ENCODE assay signal across 25 mouse cellular contexts in the genomic region with DNA sequence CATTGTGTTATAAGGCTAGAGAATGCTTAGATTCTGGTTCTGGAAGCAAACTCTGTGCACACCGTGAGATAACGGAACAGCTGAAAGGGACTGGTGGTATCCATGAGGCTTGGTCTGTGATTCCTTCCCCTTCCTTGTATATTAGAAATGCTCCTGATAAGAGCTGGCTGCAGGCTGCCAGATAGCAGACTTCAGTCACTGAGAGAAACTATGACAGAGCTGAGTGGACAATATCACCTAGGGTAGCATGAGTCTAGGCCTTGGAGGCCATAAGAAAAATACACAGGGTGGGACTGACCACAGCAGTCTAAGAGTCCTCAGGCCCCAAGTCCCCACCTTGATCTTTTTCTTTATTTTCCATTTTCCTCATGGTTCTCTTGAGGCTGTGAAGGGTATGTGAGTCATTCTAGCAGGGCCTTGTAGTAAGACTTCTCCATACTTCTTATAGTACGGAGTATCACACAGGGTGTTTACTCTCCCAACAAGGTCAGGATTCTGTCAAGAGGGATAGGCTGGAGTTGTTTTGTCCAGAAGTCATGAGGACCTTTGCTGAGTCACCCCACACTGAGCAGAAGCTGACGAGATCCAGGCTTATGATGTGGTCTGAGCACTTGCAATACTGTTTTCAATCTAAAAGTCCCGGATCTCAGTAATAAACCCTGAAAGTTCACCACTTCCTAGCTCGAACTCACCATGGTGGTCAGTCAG. TPM values are rescaled to one million over a fixed set of nuclear protein-coding genes. Genes with fewer than 3 reads are reported as not detected.
DNase-seq lines count a peak whose midpoint lies in the region; ATAC-seq and TF ChIP-seq lines count a peak whose summit lies in the region.
"Had no signal": no experiment of that assay in that cellular context is flagged by ENCODE, and none has a peak within 500 bp of the region (broad histone marks: within the 10 kb centered on the region; RNA-seq: fewer than 3 reads in every experiment).

No protein-coding gene starts in this region.

- peaks cover 18% of the 10 kb centered on the region for H3K4me1 ChIP-seq in heart, embryonic 10.5 days
- peaks cover 13% of the 10 kb centered on the region for H3K4me1 ChIP-seq in liver, embryonic 12.5 days
- peaks cover 8% of the 10 kb centered on the region; the same call in 1 of the 2 replicates for H3K4me1 ChIP-seq in liver, postnatal 0 days (ENCODE audit: insufficient read depth)
- no peaks in the 10 kb centered on the region for H3K4me1 ChIP-seq in forebrain, embryonic 15.5 days
- H3K4me1 ChIP-seq: embryonic facial prominence, embryonic 12.5 days; forebrain, embryonic 10.5 days; limb, embryonic 10.5 days; midbrain, embryonic 13.5 days had no signal

- TF ChIP-seq CTCF in liver, postnatal 0 days (IDR thresholded peaks at IDR 0.05; ENCODE audit: low read depth), result no peak

- H3K36me3 ChIP-seq in heart, embryonic 10.5 days, result no peaks in the 10 kb centered on the region
- no peaks in the 10 kb centered on the region for H3K36me3 ChIP-seq in liver, embryonic 12.5 days
- no peaks in the 10 kb centered on the region for H3K36me3 ChIP-seq in liver, postnatal 0 days (replicated peaks; ENCODE audit: insufficient read depth, low read length)
- no peaks in the 10 kb centered on the region for H3K36me3 ChIP-seq in myocyte (ENCODE audit: control insufficient read depth, insufficient read depth)
- H3K36me3 ChIP-seq in forebrain, embryonic 15.5 days, result no peaks in the 10 kb centered on the region
- H3K36me3 ChIP-seq: embryonic facial prominence, embryonic 12.5 days; forebrain, embryonic 10.5 days; heart, embryonic 15.5 days; intestine, embryonic 15.5 days; limb, embryonic 10.5 days; limb, embryonic 15.5 days; midbrain, embryonic 13.5 days had no signal

- no peak for TF ChIP-seq POLR2A in myocyte (IDR thresholded peaks at IDR 0.05; ENCODE audit: insufficient read length, low read depth)

- no peak for TF ChIP-seq EP300 in liver, postnatal 0 days (IDR thresholded peaks at IDR 0.05; ENCODE audit: low read depth)

- no peaks in the 10 kb centered on the region for H3K79me2 ChIP-seq in myocyte (ENCODE audit: control insufficient read depth, insufficient read depth)

- H3K4me3 ChIP-seq in heart, embryonic 10.5 days, result no peak overlapping the region
- H3K4me3 ChIP-seq in liver, embryonic 12.5 days, result no peak overlapping the region
- no peak overlapping the region for H3K4me3 ChIP-seq in liver, postnatal 0 days (ENCODE audit: low read depth, low read length)
- H3K4me3 ChIP-seq in myocyte, result no peak overlapping the region
- no peak overlapping the region for H3K4me3 ChIP-seq in forebrain, embryonic 15.5 days
- H3K4me3 ChIP-seq: embryonic facial prominence, embryonic 12.5 days; forebrain, embryonic 10.5 days; heart, embryonic 15.5 days; intestine, embryonic 15.5 days; limb, embryonic 10.5 days; limb, embryonic 15.5 days; megakaryocyte, embryonic 14.5 days; midbrain, embryonic 13.5 days had no signal

- no peak overlapping the region for H3ac ChIP-seq in myocyte (ENCODE audit: control insufficient read depth, insufficient read length)

- DNase-seq in heart, embryonic 10.5 days (ENCODE audit: low spot score), result no peak
- DNase-seq in heart, adult 8-10 months (ENCODE audit: low spot score), result no peak
- DNase-seq in liver, postnatal 0 days, result no peak
- DNase-seq in fibroblast of lung, adult 2 months (ENCODE audit: low read depth), result peak; percentile 51
- no peak for DNase-seq in lung, postnatal 4 days
- DNase-seq: adrenal gland, postnatal 25 days; cerebellum, adult 8-10 months; cerebellum, postnatal 36 days; embryo, embryonic 11 days; kidney, adult 2 months; layer of hippocampus, postnatal 36 days; lung, embryonic 14.5 days had no signal

- WGBS in heart, embryonic 10.5 days, result 67% methylated on average over 6 of the region's 6 CpGs
- 46% methylated on average over 6 of the region's 6 CpGs for WGBS in liver, embryonic 12.5 days (ENCODE audit: insufficient replicate concordance)
- WGBS in liver, postnatal 0 days (ENCODE audit: insufficient replicate concordance), result 64% methylated on average over 6 of the region's 6 CpGs
- WGBS in forebrain, embryonic 15.5 days, result 91% methylated on average over 6 of the region's 6 CpGs

- H3K9me3 ChIP-seq in heart, embryonic 10.5 days, result no peaks in the 10 kb centered on the region
- no peaks in the 10 kb centered on the region for H3K9me3 ChIP-seq in liver, embryonic 12.5 days (replicated peaks)
- 0 out of 2 replicates have a peak, but pooled peaks cover 4% of the 10 kb centered on the region for H3K9me3 ChIP-seq in liver, postnatal 0 days (ENCODE audit: low read length)
- peaks cover 8% of the 10 kb centered on the region; the same call in 1 of the 2 replicates for H3K9me3 ChIP-seq in forebrain, embryonic 15.5 days
- H3K9me3 ChIP-seq: embryonic facial prominence, embryonic 12.5 days; heart, embryonic 15.5 days; intestine, embryonic 15.5 days; limb, embryonic 10.5 days; limb, embryonic 15.5 days; megakaryocyte, embryonic 14.5 days had no signal

- H3K9ac ChIP-seq in liver, embryonic 12.5 days, result no peak overlapping the region
- H3K9ac ChIP-seq in liver, postnatal 0 days (replicated peaks), result no peak overlapping the region
- no peak overlapping the region for H3K9ac ChIP-seq in forebrain, embryonic 15.5 days (replicated peaks)
- H3K9ac ChIP-seq: embryonic facial prominence, embryonic 12.5 days; heart, embryonic 15.5 days; intestine, embryonic 15.5 days; limb, embryonic 15.5 days; lung, embryonic 14.5 days; midbrain, embryonic 13.5 days had no signal

- peak overlapping the region; percentile 22; the same call in 1 of the 2 replicates for H3K27ac ChIP-seq in heart, embryonic 10.5 days
- 0 out of 2 replicates have a peak overlapping the region, but pooled peaks have one; percentile 4 for H3K27ac ChIP-seq in liver, embryonic 12.5 days
- no peak overlapping the region for H3K27ac ChIP-seq in liver, postnatal 0 days (ENCODE audit: low read depth)
- H3K27ac ChIP-seq in forebrain, embryonic 15.5 days (replicated peaks), result no peak overlapping the region
- H3K27ac ChIP-seq: embryonic facial prominence, embryonic 12.5 days; forebrain, embryonic 10.5 days; heart, embryonic 15.5 days; hindbrain, postnatal 0 days; intestine, embryonic 15.5 days; limb, embryonic 10.5 days; limb, embryonic 15.5 days; midbrain, embryonic 13.5 days had no signal

- no peaks in the 10 kb centered on the region for H3K27me3 ChIP-seq in heart, embryonic 10.5 days (ENCODE audit: insufficient read depth, poor library complexity, severe bottlenecking)
- H3K27me3 ChIP-seq in liver, embryonic 12.5 days (replicated peaks), result 0 out of 2 replicates have a peak, but pooled peaks cover 3% of the 10 kb centered on the region
- H3K27me3 ChIP-seq in liver, postnatal 0 days (ENCODE audit: insufficient read depth, low read length), result no peaks in the 10 kb centered on the region
- no peaks in the 10 kb centered on the region for H3K27me3 ChIP-seq in myocyte (ENCODE audit: control insufficient read depth, insufficient read depth, insufficient read length)
- H3K27me3 ChIP-seq in forebrain, embryonic 15.5 days, result no peaks in the 10 kb centered on the region
- H3K27me3 ChIP-seq: embryonic facial prominence, embryonic 12.5 days; heart, embryonic 15.5 days; intestine, embryonic 15.5 days; limb, embryonic 15.5 days had no signal

- peak; percentile 55 for ATAC-seq in liver, embryonic 12.5 days
- ATAC-seq in liver, postnatal 0 days, result no peak
- ATAC-seq in forebrain, embryonic 15.5 days (replicated peaks), result no peak
- ATAC-seq: forebrain, embryonic 16.5 days; hindbrain, postnatal 0 days; intestine, embryonic 15.5 days; midbrain, embryonic 13.5 days had no signal

- H3K4me2 ChIP-seq in liver, embryonic 12.5 days, result no peak overlapping the region
- no peak overlapping the region for H3K4me2 ChIP-seq in liver, postnatal 0 days (ENCODE audit: low read depth, low read length)
- H3K4me2 ChIP-seq in myocyte (ENCODE audit: low read depth), result no peak overlapping the region
- H3K4me2 ChIP-seq in forebrain, embryonic 15.5 days (replicated peaks), result no peak overlapping the region
- H3K4me2 ChIP-seq: embryonic facial prominence, embryonic 12.5 days; heart, embryonic 15.5 days; intestine, embryonic 15.5 days; limb, embryonic 15.5 days; lung, embryonic 14.5 days; midbrain, embryonic 13.5 days had no signal

TF ChIP-seq in myocyte, 11 proteins besides CTCF, POLR2A, EP300 and RAD21:
- TF ChIP-seq SRF (IDR thresholded peaks at IDR 0.05; ENCODE audit: control insufficient read depth, insufficient read length, low read depth) (no peak), TCF3 (IDR thresholded peaks at IDR 0.05; ENCODE audit: insufficient read length, low read depth) (no peak), CEBPB (IDR thresholded peaks at IDR 0.05; ENCODE audit: insufficient read depth, poor library complexity, severe bottlenecking) (0 out of 2 replicates have a peak, but pooled peaks have one; percentile 9)

RNA-seq across cellular contexts. Expression of a gene that starts 45.5 kb away (rescaled TPM):
- 53.3 and 61.0 TPM in 2 replicates for polyA plus RNA-seq in heart, embryonic 10.5 days (2016; fragmentation: Nextera tagmentation; extraction: Ambion mirVana)
- 10 to 100 TPM in 2 of 4 experiments, 1 to 10 TPM in 2; 8.6 to 18.9 (median 10.7) TPM for total RNA-seq in heart, adult 8-10 months (2022)
- polyA plus RNA-seq in liver, embryonic 12.5 days (2016; fragmentation: Nextera tagmentation; extraction: Ambion mirVana), result 22.2 and 23.3 TPM in 2 replicates
- 16.3 and 20.6 TPM in 2 replicates for polyA plus RNA-seq in liver, postnatal 0 days (2015; fragmentation: Nextera tagmentation; extraction: Ambion mirVana)
- polyA plus RNA-seq in myocyte (2012; fragmentation: generic; extraction: Trizol), result 202 TPM
- polyA plus RNA-seq in forebrain, embryonic 15.5 days (2015; fragmentation: Nextera tagmentation; extraction: Ambion mirVana), result 145 and 167 TPM in 2 replicates

Comparison
In these comparisons a context has a peak if more than half of its experiments do, and no peak if none do; other contexts are left out.
1. H3K27ac ChIP-seq: peak in heart, embryonic 10.5 days (single experiment) and liver, embryonic 12.5 days (single experiment); none in liver, postnatal 0 days (single experiment) and forebrain, embryonic 15.5 days (single experiment).